Mouse (Mus musculus) olfactory bulb, adult 2 months (tissue): ENCODE data around the gene Ccl26. TPM values are rescaled to one million over a fixed set of nuclear protein-coding genes. Genes with fewer than 3 reads are reported as not detected.
A peak's percentile ranks its signal among the peaks of the same experiment; 100 is the strongest.

Experiments
- H3K27ac ChIP-seq: fragments of 200-500 bp; 2 replicates; pipeline ENCODE4 v1.5.1; 2012; ENCODE audit warnings: low read depth, low read length; ENCODE audit not compliant: insufficient read depth
- H3K4me1 ChIP-seq: fragments of 200-500 bp; 2 replicates; pipeline ENCODE4 v1.6.1; 2012; ENCODE audit warnings: low read length; ENCODE audit not compliant: control insufficient read depth, insufficient read depth
- H3K4me3 ChIP-seq: fragments of 200-500 bp; 2 replicates; pipeline ENCODE4 v1.5.1; 2012; ENCODE audit warnings: mild to moderate bottlenecking, low read depth, low read length, moderate library complexity; ENCODE audit not compliant: insufficient read depth
- CTCF ChIP-seq: fragments of 200-500 bp; IDR thresholded peaks from 2 replicates; pipeline ENCODE4 v1.5.1; 2012; ENCODE audit warnings: low read depth, mild to moderate bottlenecking, low read length, moderate library complexity; ENCODE audit not compliant: insufficient read depth
- POLR2A ChIP-seq: fragments of 200-500 bp; IDR thresholded peaks from 2 replicates; pipeline ENCODE4 v1.6.1; 2012; ENCODE audit warnings: mild to moderate bottlenecking, low read depth, low read length, moderate library complexity; ENCODE audit not compliant: insufficient read depth
- WGBS: fragments of 180-500 bp; shearing (Covaris S2); methylation state at CpG from one replicate; pipeline ENCODE4 v1.1.7; 2018; 5-methylcytosine and 5-hydroxymethylcytosine counted together
- polyA plus RNA-seq: library from polyadenylated mRNA; stranded (reverse); fragments of >200 nt; gene quantifications from 2 replicates; pipeline ENCODE4 v1.2.4, GENCODE M21; 2012; ENCODE audit warnings: low replicate concordance; ENCODE audit not compliant: missing spikeins, insufficient read depth, insufficient read length

Gene Ccl26
- polyA plus RNA-seq, 1 experiment: not detected

DNA sequence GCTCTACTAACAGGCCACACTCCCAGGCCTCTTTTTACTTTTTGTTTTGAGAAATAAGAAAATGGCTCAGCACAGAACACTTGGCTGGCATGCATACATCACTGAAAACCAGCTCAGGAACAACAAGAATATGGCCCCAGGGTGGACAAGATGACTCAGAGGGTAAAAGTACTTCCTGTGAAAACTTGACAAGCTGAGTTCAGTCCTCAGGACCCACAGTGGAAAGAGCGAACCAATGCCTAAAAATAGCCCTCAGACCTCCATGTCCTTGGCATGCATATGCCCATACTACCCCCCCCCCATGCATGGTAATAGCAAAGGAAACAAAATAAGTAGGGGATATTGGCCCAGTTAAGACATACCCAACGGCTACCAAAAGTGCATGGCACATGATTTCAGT, 33.4 kb downstream of the Ccl26 start:
- no peak overlapping the region for H3K27ac ChIP-seq
- WGBS: 66% methylated on average over 2 of the region's 2 CpGs
- H3K4me3 ChIP-seq: no peak overlapping the region
- TF ChIP-seq CTCF: no peak
- no peak for TF ChIP-seq POLR2A
- H3K4me1 ChIP-seq: peaks cover 4% of the 10 kb centered on the region

DNA sequence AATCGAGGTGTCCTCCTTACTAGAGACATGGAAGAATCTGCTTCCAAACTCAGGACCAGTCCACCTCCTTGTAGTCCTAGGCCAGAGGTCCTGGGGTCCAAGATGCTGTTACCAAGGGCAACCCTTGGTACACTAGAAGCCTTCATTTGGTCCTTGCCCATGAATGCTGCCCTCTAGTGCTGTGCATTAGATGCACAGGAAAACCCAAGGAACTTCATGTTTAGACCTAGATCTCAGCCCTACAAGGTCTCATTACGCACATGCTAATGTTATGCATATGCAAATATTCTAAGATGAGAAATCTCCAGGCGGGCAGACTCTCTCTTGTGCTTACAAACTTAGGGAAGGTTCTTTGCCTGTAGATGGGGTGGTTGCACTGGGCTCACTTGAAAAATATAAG, 34.1 kb downstream of the Ccl26 start:
- Histone ChIP-seq H3K4me3 (no peak overlapping the region), H3K27ac (no peak overlapping the region), H3K4me1 (peaks cover 10% of the 10 kb centered on the region)
- TF ChIP-seq CTCF (no peak), POLR2A (no peak)
- 83% methylated on average over 3 of the region's 3 CpGs for WGBS

DNA sequence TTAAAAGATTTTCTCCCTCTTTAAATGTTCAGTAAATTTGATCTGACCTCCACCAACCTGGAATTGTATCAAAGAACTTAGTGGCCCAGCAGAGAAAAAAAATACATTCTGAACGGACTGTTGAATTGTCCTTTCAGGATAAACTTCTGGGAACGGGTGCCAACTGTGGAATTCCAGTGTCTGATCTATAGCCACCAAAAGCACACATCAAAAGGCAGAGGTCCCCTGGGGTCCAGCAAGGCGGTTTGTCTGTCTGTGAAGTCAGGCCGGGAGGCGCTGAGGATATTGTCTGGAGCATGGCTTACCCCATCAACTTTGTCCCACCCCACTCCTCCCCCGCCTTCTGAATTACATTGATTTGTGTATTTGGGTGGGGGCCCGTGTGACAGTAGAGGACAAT, 35.4 kb downstream of the Ccl26 start:
- WGBS: 65% methylated on average over 7 of the region's 7 CpGs
- Histone ChIP-seq H3K4me3 (no peak overlapping the region), H3K27ac (no peak overlapping the region), H3K4me1 (peaks cover 11% of the 10 kb centered on the region)
- TF ChIP-seq POLR2A: no peak
- no peak for TF ChIP-seq CTCF

DNA sequence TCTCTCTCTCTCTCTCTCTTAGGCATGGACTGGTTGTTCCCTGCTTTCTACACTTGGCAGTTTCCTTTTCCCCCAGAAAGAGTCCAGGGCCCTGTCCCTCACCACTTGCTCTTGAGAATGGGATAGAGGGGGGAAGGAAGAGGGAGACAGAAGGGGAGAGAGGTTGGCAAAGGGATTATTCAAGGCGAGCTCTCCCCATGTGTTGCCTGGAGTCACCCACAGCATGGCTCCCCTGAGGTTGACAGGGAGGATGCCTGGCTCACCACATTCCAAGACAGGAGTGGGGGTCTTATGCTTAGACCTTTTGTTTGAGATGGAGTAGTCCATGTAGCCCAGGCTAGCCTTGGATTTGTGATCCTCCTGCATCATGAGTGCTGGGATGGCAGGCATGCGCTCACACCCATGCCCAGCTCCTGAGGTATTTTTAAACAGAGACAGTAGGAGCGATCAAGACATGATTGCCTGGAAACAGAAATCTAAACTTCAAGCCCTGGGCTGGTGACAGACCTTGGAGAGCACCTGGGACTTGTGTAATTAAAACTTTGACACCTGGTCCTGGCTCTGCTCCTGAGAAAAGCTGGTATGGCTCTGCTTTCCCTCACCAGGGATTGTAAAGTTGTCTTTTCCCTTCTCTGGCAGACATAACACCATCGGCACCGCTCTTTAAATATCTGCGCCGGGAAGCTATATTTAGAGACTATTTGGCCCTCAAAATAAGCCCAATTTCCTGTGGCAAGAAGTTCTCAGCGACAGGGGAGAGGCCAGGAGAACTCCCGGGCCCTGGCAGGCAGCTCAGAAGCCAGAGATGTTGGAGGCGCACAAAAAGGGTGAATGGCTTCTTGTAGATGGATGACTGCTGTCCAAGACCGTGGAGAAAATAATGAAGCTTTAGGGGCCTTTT, 38.5 kb downstream of the Ccl26 start:
- Histone ChIP-seq H3K4me1 (peaks cover 22% of the 10 kb centered on the region), H3K4me3 (no peak overlapping the region), H3K27ac (peak overlapping the region; percentile 43)
- 23% methylated on average over 11 of the region's 11 CpGs for WGBS
- TF ChIP-seq CTCF: no peak
- no peak for TF ChIP-seq POLR2A

DNA sequence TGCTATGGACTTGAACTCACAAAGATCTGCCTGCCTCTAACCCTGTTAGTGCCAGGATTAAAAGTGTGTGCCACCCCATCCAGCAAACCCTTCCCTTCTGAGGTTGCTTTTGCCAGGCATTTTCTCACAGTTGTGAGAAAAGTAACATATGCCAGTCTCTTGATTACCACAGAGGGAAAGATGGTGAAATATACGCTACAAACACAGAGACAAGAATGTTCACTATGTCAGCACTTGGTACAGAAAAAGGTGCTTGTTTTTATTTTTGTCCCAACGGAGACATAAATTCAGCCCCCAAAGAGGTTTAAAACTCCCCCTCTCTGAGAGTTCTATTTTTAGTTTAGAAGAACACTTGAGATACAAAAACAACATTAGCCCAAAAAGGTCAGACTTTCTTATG, 39.3 kb downstream of the Ccl26 start:
- TF ChIP-seq POLR2A: no peak
- no peak for TF ChIP-seq CTCF
- 62% methylated on average over 2 of the region's 2 CpGs for WGBS
- peaks cover 22% of the 10 kb centered on the region for H3K4me1 ChIP-seq
- H3K4me3 ChIP-seq: no peak overlapping the region
- H3K27ac ChIP-seq: peak overlapping the region; percentile 43

DNA sequence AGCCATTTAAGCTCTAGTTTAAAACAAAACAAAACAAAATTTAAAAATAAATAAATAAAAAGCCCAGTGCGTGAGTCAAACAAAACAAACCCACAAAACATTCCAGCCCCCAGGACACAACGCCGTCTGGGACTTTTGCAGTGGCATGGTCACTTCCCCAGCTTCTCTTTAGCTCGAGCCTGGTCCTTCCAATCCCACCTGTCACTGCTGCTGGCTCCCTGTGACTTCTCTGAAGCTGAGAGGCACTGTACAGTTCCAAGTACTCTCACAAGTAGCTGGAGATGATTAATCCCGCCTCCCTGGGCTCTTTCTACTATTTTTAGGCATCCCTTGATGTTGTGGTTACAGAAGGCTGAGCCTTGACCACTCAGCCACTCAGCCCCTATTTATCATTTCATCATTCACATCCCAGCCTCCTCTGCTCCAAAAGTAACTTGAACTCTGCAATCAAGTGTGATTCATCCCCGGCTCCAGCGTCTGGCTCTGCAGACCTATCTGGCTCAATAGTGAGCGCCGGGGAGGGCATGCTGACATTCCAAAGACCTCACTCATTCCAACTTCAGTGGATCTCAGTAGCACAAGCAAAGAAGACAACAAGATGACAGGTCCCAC, 41.2 kb downstream of the Ccl26 start:
- TF ChIP-seq CTCF: no peak
- TF ChIP-seq POLR2A: no peak
- H3K27ac ChIP-seq: peak overlapping the region; percentile 24
- peaks cover 22% of the 10 kb centered on the region for H3K4me1 ChIP-seq
- 45% methylated on average over 9 of the region's 9 CpGs for WGBS
- H3K4me3 ChIP-seq: no peak overlapping the region

DNA sequence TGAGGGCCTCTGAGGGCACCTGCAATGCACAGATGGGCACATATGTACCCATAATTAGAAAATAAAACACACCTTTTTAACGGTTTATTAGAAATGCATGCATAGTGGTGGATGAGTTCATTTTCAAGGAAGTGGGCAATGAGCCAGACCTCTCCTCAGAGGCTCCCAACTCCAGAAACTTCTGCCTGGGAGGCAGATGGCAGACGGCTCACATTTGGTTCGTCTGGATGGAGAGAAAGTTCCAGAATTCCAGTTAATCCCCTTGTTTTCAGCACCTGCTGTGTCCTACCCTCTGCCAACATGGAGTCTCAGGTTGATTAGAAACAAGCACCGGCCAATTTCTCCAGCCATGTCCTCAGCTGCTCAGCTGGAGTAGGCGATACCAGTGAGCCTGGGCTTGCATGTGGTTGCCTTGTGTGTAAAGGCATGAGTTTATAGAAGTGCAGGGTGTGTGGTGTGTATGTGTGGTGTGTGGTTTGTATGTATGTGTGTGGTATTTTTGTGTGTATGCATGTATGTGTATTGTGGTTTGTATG, 46.0 kb downstream of the Ccl26 start:
- Histone ChIP-seq H3K27ac (no peak overlapping the region), H3K4me1 (peaks cover 8% of the 10 kb centered on the region), H3K4me3 (no peak overlapping the region)
- no peak for TF ChIP-seq POLR2A
- TF ChIP-seq CTCF: no peak
- WGBS: 85% methylated on average over 5 of the region's 5 CpGs

DNA sequence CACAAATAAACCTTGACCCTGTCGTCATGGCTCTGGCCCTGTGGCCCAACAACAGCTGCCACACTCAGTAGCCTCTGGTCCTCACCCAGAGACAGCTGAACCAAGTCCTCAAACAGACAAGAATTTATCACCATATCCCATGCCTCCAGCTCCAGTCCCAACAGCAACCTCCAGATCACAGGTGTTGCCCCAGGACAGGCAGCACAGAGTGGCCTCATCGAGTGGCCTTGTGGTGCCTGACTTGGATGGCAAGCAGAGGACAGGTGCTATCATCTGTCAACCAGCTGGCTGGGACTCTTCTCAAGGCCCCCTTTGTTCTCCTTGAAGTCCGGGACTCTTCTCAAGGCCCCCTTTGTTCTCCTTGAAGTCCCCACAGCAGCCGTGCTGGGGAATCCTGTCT, 50.2 kb downstream of the Ccl26 start:
- TF ChIP-seq POLR2A: no peak
- no peak for TF ChIP-seq CTCF
- Histone ChIP-seq H3K4me1 (no peaks in the 10 kb centered on the region), H3K4me3 (no peak overlapping the region), H3K27ac (no peak overlapping the region)
- 75% methylated on average over 4 of the region's 4 CpGs for WGBS

DNA sequence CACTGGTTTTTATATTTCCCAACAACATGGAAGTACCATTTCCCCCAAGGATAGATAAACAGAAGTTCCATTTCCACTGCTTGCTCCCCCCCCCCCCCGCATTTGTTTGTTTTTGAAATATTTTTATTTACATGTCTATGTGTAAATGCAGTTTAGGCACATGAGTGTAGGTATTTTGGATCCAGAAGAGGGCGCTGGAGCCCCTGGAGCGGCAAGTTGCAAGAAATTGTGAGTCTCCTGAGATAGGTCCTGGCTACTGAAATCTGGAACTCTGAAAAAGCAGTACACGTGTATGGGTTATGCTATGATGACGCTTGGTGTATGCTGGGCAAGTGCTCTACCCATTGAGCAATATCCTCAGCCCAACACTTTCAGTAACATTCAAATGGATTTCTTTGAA, 52.3 kb downstream of the Ccl26 start:
- Histone ChIP-seq H3K4me1 (0 out of 2 replicates have a peak, but pooled peaks cover 2% of the 10 kb centered on the region), H3K27ac (no peak overlapping the region), H3K4me3 (no peak overlapping the region)
- no peak for TF ChIP-seq POLR2A
- TF ChIP-seq CTCF: no peak
- WGBS: 65% methylated on average over 5 of the region's 5 CpGs

Other genes starting within 250 kb of the Ccl26 start
- gene Fkbp6, start 213.5 kb downstream of the Ccl26 start, polyA plus RNA-seq: not detected in 2 replicates
- gene Trim50, start 210.3 kb downstream of the Ccl26 start, polyA plus RNA-seq: not detected in 2 replicates
- not detected in 2 replicates for gene Nsun5, start 193.6 kb downstream of the Ccl26 start, polyA plus RNA-seq
- gene Pom121, start 169.0 kb downstream of the Ccl26 start, polyA plus RNA-seq: not detected in 2 replicates
- 69.9 TPM in 1 of 2 replicates, not detected in the other for gene Hip1, start 18.4 kb downstream of the Ccl26 start, polyA plus RNA-seq
- not detected in 2 replicates for gene Ccl24, start 9.5 kb upstream of the Ccl26 start, polyA plus RNA-seq
- not detected in 2 replicates for gene Rhbdd2, start 69.0 kb upstream of the Ccl26 start, polyA plus RNA-seq
- not detected in 2 replicates for gene Por, start 106.5 kb upstream of the Ccl26 start, polyA plus RNA-seq
- gene Tmem120a, start 180.9 kb upstream of the Ccl26 start, polyA plus RNA-seq: not detected in 2 replicates
- not detected in 2 replicates for gene Styxl1, start 214.8 kb upstream of the Ccl26 start, polyA plus RNA-seq
- gene Mdh2, start 214.9 kb upstream of the Ccl26 start, polyA plus RNA-seq: 359 and 724 TPM in 2 replicates
- gene Srrm3, start 243.3 kb upstream of the Ccl26 start, polyA plus RNA-seq: not detected in 2 replicates